Mouse (Mus musculus): ENCODE results near the gene Dirc2. TPM values are rescaled to one million over a fixed set of nuclear protein-coding genes. Genes with fewer than 3 reads are reported as not detected.

Gene Dirc2
- total RNA-seq, 2 experiments from 2014 or later, result 67.7 to 72.7 TPM

DNA sequence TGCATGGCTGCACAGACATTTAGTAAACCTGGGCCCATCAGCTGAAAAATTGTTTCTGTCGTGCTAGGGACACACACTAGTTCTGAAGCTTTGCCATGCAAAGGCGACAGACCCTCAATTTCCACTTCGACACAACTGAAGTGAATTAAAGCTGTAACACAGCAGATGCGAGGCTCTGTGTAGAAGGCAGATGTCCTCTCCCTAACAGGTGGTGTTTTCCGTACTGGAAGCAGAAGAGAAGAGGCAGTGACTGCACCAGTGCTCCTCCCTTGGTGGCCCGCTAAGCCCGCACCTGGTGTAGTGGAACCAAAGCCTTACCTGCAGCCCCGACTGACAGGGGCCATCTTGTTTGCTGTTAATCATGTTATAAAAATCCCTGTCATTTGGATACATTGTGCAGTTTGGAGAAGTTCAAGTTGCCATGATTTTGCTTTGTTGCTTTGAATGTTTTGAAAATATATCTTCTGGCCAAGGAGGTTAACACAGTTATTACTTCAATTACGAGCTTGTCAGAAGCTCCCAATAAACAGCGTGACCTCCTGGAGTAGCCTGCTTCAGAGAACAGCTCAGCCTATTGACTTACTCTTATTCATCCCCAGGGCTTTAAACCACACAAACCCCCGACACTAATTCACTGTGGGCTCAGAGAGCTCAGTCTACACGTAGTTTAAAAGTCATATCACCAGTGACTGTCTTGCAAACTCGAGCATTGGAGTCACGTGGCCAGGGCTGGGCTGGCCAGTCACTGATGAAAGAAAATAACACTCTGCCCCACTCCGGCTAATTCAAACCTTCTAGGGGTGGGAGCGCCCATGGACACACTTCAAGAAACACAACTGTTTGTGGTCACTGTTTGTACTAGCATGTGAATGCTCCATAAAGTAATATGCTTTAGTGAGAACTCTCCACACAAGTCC, 65.1 kb downstream of the Dirc2 start:
- intact Hi-C loops (cut with DNase I), result no loop called here
- DNase-seq (ENCODE audit: low spot score in 2 of 2), result no peak

DNA sequence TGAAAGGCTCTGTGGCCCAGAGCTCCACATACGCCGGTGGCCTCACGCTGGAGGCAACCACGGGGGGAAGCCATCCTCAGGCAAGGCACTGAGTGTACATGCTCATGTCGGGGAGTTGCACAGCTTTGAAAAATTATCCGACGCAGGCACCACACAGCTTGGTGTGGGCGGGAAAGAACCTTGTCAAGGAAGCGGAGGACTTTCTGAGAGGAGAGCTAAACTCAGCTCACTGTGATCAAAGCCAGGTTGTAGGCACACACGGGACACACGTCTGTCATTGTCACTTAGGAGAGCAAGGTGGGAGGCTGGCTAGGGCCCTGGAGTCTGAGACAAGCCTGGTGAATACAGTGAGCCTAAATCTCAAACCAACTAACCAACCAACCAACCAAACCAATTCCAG, 67.3 kb downstream of the Dirc2 start:
- intact Hi-C loops (cut with DNase I), result no loop called here

DNA sequence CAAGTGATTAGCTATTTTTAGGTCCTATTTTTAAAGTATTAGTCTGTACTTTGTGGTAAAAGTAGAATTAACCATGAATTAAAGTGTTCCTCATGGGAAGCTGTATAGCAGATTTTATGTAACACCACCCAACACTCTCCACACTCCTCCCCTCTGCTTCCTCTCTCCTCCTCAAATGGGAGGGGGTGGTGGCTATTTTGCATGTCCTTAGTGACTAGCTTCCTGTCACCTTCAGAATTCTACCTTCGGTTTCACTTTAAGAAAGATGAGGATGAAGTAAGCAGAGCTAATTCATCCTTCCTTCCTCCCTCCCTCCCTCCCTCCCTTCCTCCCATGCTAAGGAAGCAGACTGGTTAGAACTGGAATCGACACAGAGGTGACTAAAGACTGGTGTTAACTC, 73.1 kb downstream of the Dirc2 start:
- no peak for DNase-seq (ENCODE audit: low spot score in 2 of 2)

More for the DNA sequence above, 67.3 kb downstream of the Dirc2 start:
- DNase-seq (ENCODE audit: low spot score in 2 of 2), result peak; percentile 47 to 84

DNA sequence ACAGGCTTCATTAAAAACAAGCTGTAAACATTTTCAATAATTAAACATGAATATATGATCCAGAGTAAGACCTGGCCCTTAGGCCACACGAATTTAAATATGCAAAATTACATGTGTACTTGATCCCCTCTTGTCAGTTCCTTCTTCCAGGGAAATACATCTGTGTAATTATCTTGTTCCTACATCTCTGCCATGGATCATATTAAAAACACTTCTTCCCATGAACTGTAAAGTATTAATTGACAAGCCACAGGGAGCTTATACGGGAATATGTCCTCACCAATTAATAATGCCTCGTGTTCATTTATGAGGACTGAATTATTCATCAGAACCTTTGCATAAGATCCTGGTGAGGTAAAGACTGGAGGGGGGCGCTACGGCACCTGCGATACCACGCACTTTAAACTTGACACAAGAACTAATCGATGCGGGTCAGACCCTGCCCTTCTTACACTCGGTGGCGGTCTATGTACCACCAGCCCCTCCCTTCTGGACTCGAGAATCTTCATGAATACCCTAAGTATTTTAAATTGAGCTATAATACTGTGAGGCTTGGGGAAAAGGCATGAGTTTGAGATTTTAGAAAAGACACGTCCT, 74.8 kb downstream of the Dirc2 start:
- intact Hi-C loops (cut with DNase I), result no loop called here

More for the DNA sequence above, 73.1 kb downstream of the Dirc2 start:
- intact Hi-C loops (cut with DNase I), result no loop called here

DNA sequence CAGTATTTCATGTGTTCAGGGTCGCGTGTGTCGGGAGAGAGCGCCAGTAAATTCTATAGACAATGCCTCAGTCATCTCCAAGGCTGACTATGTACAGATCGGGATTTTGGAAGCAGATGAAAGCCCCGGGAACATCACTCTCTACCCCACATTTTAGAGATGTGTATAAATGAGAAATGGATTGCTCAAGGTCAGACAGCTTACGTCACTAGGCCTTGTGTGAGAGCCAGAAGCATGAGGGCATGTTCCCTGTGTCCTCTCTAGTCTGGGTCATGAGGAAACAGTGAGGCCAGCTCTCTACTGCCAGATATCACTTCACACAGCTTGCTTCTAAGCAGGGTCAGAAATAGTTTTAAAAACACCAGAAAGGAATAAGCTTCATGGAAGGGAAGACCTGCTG, 77.5 kb downstream of the Dirc2 start:
- intact Hi-C loops (cut with DNase I), result no loop called here
- no peak for DNase-seq (ENCODE audit: low spot score in 2 of 2)

More for the DNA sequence above, 74.8 kb downstream of the Dirc2 start:
- no peak for DNase-seq (ENCODE audit: low spot score in 2 of 2)

DNA sequence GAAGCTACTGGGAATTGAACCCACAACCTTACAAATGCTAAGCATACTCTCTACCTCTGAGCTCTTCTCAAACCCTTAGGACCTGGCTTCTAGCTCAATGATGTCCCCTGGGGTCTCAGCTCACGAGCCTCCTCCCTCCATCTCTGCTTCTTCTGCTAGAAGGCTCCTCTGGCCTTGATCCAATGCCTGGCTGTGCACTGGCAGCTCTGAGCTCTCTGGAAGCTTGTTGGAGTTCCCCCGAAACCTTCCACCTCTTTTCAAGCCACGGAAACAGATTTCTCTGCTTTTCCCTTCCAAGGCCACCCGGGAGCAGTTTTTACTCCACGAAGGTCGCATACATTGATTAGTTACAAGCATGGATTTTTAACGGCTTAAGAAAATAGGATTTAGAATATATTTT, 82.7 kb downstream of the Dirc2 start:
- no peak for DNase-seq (ENCODE audit: low spot score in 2 of 2)
- intact Hi-C loops (cut with DNase I), result no loop called here

DNA sequence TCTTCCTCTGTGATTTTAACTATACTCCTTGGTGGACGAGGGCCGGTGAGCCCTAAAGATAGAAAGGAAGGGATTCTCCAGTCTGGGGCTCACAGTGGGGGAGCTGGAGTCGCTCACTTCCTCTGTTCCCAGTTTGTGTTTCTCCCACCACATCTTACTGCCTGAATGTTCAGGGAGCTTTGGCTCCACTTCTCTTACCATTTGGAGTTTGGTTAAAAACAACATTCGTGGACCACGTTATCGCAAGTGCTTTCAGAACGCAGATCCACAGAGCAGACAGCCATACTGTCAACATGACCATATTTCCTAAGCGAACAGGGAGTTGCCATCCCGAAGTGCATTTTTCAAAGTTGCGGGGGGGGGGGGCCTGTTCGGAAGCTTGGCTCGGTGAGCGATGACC, 84.1 kb downstream of the Dirc2 start:
- intact Hi-C loops (cut with DNase I), result no loop called here
- DNase-seq (ENCODE audit: low spot score in 2 of 2), result no peak

DNA sequence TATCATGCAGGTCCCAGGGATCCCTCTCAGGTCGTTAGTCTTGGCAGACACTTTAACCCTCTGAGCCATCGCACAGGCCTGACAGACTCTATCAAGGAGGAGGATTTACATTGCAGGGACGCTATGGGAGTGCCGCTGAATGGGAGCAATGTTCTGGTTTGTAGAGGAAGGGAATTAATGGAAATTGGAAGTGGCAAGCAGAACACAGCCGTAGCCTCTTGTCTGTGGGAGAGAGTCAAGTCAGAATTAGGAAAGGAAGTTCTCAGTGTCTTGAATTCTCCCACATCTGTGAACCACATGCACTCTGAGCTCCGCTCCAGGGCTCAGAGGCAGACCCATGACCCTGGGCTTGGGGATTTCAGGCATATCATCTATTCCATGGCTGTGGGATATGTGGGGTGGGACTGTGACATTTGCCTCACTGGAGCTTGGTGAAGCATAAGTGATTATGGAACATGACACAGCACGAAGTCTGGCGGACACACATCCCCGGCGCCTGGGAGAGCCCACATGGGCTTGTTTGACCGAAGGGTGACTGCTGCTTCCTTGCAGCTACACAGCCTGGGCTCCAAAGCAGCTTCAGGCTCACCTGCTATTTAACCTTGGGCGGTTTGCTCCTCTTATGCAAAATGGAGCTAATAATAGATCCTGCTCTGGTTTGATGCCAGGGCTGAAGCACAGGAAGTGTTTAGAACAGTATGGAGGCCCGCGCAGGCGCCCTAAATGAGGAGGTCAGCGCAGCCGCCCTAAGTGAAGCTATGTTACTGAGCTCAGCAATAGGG, 87.6 kb downstream of the Dirc2 start:
- intact Hi-C loops (cut with DNase I), result no loop called here
- no peak for DNase-seq (ENCODE audit: low spot score in 2 of 2)

DNA sequence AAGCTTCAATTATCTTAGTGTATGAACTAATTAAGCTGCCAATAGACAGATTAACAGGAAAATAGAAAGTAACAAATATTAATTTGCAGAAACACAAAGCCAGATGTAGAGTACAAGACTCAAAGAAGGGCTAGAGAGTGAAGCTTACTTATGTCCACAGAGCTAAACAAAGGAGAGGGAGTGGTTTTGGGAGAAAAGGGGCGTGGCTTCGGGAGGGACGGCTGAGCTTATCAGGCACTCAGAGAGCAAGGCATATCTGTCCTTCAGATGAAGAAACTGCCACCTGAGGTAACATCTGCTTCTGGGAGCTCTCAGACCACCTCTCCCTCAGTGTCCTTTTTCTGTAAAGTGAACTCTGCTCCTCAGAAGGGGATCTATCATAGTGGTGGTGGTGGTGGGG, 90.7 kb downstream of the Dirc2 start:
- intact Hi-C loops (cut with DNase I), result no loop called here
- no peak for DNase-seq (ENCODE audit: low spot score in 2 of 2)

DNA sequence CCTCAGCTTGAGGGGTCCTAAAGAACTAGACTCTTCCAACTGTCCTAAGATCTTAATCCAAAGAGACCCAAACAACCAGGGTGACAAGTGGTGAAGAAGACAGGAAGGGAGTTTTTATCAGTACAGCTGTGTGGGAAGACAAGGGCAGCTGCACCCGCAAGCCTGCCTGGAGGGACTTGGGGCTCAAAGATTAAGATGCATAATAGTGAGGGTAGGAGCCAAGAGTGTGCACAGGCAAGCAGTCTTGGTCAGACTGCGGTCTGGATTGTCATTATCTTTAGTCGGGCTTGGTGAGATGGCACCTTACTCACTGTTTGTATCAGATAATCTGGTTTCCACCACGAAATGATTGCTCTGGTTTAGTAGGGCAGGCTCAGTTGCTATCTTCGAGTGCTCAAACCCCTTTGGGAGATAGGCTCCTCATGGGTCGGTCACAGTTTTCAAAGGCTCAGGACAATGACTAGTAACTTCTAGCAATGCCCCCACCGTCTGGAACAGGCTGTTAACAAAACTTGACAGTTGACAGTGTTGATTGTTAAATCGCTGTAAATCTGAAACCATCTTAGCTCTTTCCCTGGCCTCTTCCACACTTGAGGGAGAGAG, 91.5 kb downstream of the Dirc2 start:
- no peak for DNase-seq (ENCODE audit: low spot score in 2 of 2)
- intact Hi-C loops (cut with DNase I), result no loop called here

DNA sequence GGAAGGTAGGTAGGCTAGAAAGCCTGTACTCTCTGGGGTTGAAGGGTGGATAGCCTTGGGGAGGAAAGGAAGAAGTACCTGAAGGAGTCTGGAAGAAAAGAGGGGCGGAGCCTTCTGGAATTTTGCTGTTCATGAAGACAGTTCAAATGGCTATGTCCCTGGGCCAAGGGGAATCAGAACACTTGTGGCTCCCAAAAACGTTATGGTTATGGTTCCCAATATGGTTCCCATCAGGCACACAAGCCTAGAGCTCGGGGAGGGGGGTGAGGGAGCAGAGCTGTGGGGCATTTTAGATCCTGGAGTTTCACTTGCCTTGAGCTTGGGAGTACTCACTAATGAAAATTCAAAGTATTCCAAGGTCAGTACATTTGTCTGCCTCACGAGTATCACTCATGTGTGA, 104.3 kb downstream of the Dirc2 start:
- DNase-seq (ENCODE audit: low spot score in 2 of 2), result no peak
- intact Hi-C loops (cut with DNase I), result no loop called here

DNA sequence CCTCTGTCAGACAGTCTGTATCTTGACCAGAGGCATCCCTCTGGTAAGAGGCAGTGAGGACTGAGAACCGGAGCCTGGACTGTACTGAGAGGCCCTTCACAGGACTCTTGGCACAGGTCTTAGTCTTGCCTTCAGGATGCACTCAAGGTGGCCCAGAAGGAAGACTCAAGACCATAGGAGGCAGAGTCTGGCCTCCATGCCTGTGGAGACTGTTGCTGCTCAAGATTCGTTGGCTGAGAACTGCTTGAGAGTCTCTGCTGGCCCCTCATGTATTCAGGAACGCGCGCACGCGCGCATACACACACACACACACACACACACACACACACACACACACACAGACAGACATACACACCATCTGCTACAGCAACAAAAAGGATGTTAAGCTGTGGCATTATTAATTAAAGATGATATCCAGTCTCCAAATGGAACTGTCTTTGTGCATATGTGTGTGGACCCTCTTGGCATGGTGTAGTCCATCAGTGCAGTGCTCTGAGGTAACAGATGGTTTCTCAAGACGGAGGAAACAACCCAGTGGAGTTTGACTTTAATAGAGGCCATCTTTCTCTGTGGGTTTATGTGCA, 105.2 kb downstream of the Dirc2 start:
- DNase-seq (ENCODE audit: low spot score in 2 of 2), result no peak
- intact Hi-C loops (cut with DNase I), result no loop called here

DNA sequence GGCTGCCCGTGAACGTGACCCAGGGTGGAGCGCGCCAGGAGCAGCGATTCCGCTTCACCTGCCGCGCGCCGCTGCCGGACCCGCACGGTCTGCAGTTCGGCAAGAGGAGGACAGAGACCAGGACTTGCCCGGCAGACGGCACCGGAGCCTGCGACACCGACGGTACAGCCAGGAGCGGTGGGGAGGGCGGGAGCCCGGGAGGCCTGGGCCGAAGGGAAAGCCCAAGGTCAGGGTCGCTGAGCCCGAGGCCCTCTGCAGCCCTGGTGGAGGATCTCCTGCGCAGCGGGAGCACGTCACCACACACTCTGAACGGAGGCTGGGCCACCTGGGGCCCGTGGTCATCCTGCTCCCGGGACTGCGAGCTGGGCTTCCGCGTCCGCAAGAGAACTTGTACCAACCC, 108.9 kb downstream of the Dirc2 start:
- no peak for DNase-seq (ENCODE audit: low spot score in 2 of 2)
- intact Hi-C loops (cut with DNase I), result no loop called here

DNA sequence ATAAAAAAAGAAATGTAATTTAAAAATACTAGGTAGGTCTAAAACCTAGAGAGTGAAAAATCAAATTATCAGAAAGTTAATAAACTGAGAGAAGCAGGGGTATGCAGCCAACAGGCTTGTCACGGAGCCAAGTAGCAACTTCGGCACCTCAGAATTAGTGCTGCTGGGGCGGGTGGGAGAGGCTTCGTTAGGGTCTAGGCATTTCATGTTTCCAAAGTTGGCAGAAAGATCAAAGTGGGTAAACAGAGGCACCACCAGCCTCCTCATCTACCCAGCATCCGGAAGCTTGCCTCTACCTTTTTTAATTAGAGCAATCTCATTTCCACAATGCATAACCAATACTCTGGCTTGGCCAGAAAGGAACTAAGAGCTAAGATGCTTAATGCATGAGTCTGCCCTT, 115.2 kb downstream of the Dirc2 start:
- intact Hi-C loops (cut with DNase I), result no loop called here
- no peak for DNase-seq (ENCODE audit: low spot score in 2 of 2)

DNA sequence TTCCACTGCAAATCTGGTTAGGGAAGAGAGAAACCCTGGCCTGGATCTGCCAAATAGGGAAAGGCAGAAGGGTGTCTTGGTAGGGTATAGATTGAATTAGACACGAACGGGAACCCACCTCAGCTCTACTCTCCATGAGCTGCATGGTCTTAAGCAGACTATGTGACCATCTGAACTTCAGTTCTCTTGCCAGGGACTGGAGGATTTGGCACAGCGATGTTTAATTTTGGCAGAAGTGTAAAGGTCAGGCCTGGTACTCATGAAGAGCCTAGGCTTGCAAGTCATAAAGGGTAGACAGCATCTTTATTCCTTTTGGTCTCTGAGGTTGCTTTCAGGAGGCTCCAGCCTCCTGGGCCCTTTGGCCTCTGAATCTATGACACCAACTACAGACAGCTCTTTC, 116.5 kb downstream of the Dirc2 start:
- intact Hi-C loops (cut with DNase I), result no loop called here
- no peak for DNase-seq (ENCODE audit: low spot score in 2 of 2)

DNA sequence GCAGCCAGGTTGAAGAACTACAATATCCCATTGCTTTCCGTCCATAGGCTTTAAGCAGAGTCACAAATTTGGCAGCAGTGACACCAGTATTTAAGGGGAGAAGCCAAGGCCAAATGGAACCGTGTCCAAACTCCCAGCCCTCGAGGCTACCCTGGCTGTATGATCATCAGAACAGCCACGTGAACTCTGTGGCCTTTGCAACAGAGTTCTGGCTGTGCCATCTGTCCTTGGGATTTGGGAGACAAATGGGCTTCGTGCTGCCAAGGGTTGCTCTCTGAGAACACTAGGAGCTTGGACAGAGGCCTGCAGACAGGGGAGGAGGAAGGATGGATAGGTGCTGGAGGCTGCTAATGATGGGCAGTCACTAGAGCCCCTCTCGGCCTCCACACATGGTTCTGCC, 117.0 kb downstream of the Dirc2 start:
- intact Hi-C loops (cut with DNase I), result no loop called here

DNA sequence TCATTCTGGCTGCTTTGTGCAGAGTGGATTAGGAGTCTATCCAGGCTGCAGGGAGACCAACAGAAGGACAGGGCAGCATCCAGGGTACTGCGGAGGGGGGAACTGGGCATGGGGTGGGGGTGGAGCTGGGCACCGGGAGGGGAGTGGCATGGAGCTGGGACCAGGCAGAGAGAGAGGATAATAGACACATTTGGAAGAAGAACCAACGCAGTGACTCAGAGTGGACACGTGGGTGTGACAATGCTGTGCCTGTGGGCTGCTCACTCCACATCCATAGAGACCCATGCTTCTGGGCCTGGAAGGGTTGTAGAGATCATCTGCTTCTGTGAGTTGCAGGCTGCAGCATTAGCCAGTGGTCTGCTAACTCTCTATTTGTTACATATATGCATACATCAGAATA, 120.3 kb downstream of the Dirc2 start:
- peak in 1 of 2 experiments; percentile 33 for DNase-seq (ENCODE audit: low spot score in 2 of 2)
- intact Hi-C loops (cut with DNase I), result no loop called here

More for the DNA sequence above, 117.0 kb downstream of the Dirc2 start:
- no peak for DNase-seq (ENCODE audit: low spot score in 2 of 2)
